Mouse (Mus musculus) heart, adult 2 months (tissue): ENCODE measurements around the gene Lyzl6. TPM values are rescaled to one million over a fixed set of nuclear protein-coding genes. Genes with fewer than 3 reads are reported as not detected.

Experiments
- DNase-seq, 2 experiments: peaks; one replicate each; pipeline ENCODE4 v3.0.0; 2021
- H3K27ac ChIP-seq: fragments of 200-600 bp; 2 replicates; pipeline ENCODE4 v1.8.1; 2022
- H3K27me3 ChIP-seq: fragments of 200-500 bp; 2 replicates; pipeline ENCODE4 v1.6.1; 2012; ENCODE audit warnings: mild to moderate bottlenecking, low read length, inconsistent platforms, mixed read lengths; ENCODE audit not compliant: control insufficient read depth, insufficient read depth
- H3K36me3 ChIP-seq: fragments of 200-500 bp; 2 replicates; pipeline ENCODE4 v1.6.1; 2012; ENCODE audit warnings: low read length, inconsistent platforms; ENCODE audit not compliant: control insufficient read depth, insufficient read depth
- H3K4me1 ChIP-seq: fragments of 200-500 bp; 2 replicates; pipeline ENCODE4 v1.6.1; 2011; ENCODE audit warnings: low read length; ENCODE audit not compliant: control insufficient read depth, insufficient read depth
- H3K4me3 ChIP-seq: fragments of 200-600 bp; 2 replicates; pipeline ENCODE4 v1.8.1; 2022
- H3K79me2 ChIP-seq: fragments of 200-500 bp; replicated peaks from 2 replicates; pipeline ENCODE4 v1.6.1; 2012; ENCODE audit warnings: mild to moderate bottlenecking, inconsistent platforms, low read length, moderate library complexity, mixed read lengths; ENCODE audit not compliant: control insufficient read depth, insufficient read depth
- H3K9ac ChIP-seq: fragments of 200-500 bp; 2 replicates; pipeline ENCODE4 v1.6.1; 2012; ENCODE audit warnings: low read depth, mild to moderate bottlenecking, control low read depth, inconsistent platforms, low read length, mixed read lengths
- CTCF ChIP-seq: fragments of 200-600 bp; IDR thresholded peaks from 2 replicates; pipeline ENCODE4 v1.8.1; 2022; ENCODE audit warnings: antibody characterized with exemption, mild to moderate bottlenecking, moderate library complexity
- EP300 ChIP-seq: fragments of 200-500 bp; IDR thresholded peaks from 2 replicates; pipeline ENCODE4 v1.6.1; 2011; ENCODE audit warnings: low read depth, low read length, control low read depth; ENCODE audit not compliant: insufficient read depth
- POLR2A ChIP-seq: fragments of 200-500 bp; IDR thresholded peaks from 2 replicates; pipeline ENCODE4 v1.6.1; 2011; ENCODE audit warnings: mild to moderate bottlenecking, low read depth, low read length, control low read depth; ENCODE audit not compliant: insufficient read depth
- WGBS: fragments of 180-500 bp; shearing (Covaris S2); methylation state at CpG from one replicate; pipeline ENCODE4 v1.1.7; 2018; 5-methylcytosine and 5-hydroxymethylcytosine counted together
- intact Hi-C: fragments of 180-260 bp; cut with DNase I; formaldehyde crosslinking; loops from one replicate; pipeline ENCODE4 v1.15.1; 2025
- polyA plus RNA-seq: library from polyadenylated mRNA; depleted of rRNA; stranded (reverse); fragments of >200 nt; gene quantifications from 2 replicates; pipeline ENCODE4 v1.2.3, GENCODE M21; 2012
- total RNA-seq, 2 experiments: library from RNA; stranded (reverse); gene quantifications; 2 replicates each; pipeline ENCODE4 v1.2.3; 2021

Lyzl6 gene
- total and polyA plus RNA-seq, 3 experiments = not detected

DNA sequence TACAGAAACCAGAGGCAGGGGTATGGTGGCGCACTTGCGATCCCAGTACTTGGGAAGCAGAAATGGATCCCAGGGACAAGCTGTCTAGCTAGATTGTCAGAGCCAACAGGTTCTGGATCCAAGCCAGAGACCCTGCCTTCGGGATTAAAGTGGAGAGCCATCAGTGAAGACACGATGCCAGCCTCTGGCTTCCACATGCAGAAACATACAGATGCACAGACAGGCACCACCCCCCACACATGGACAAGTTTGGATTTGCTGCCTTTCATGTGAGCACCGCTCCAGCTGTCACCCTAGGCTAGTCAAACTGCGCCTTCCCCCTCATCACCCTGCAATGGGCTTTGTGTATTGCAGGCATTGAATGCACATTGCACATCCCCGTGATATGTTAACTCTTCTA lies 19.5 kb upstream of the Lyzl6 start:
- no peaks in the 10 kb centered on the region for H3K79me2 ChIP-seq
- DNase-seq = no peak
- no peaks in the 10 kb centered on the region for H3K4me1 ChIP-seq
- intact Hi-C loops = no loop called here
- TF ChIP-seq POLR2A (no peak), EP300 (no peak), CTCF (no peak)
- H3K9ac ChIP-seq = no peak overlapping the region
- WGBS = 81% methylated on average over 7 of the region's 7 CpGs
- H3K36me3 ChIP-seq = no peaks in the 10 kb centered on the region
- no peak overlapping the region for H3K27ac ChIP-seq
- no peaks in the 10 kb centered on the region for H3K27me3 ChIP-seq
- H3K4me3 ChIP-seq = no peak overlapping the region

DNA sequence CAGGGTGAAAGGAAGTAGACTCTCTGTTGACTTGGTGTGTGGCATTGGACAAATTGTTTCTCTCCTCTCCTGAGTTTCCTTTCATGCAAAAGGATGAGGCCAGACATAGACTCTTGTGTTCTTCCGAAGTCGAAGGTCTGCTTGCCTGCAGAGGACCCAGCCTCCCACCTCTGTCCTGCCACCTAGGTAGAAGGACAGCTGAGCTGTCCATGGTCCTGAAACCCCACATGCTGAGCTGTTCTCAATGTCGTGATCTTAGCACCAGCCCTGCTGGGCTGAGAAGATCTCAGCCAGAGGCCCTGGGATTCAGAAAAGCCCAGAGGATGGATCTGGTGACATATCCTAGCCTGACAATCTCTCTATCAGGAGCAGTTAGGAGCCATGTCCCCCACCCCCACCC lies 17.8 kb upstream of the Lyzl6 start:
- TF ChIP-seq POLR2A (no peak), CTCF (no peak), EP300 (no peak)
- 7% methylated on average over 3 of the region's 3 CpGs for WGBS

GRCm38 (mm10) chr11:103653359-103653965 lies 14.8 kb upstream of the Lyzl6 start:
- intact Hi-C loops = no loop called here
- DNase-seq = no peak
- no peaks in the 10 kb centered on the region for H3K79me2 ChIP-seq
- no peak overlapping the region for H3K27ac ChIP-seq
- H3K4me1 ChIP-seq = no peaks in the 10 kb centered on the region
- TF ChIP-seq EP300 = no peak
- no peak for TF ChIP-seq CTCF
- no peak for TF ChIP-seq POLR2A
- no peaks in the 10 kb centered on the region for H3K36me3 ChIP-seq
- H3K9ac ChIP-seq = no peak overlapping the region
- no peak overlapping the region for H3K4me3 ChIP-seq
- 48% methylated on average over 10 of the region's 10 CpGs for WGBS
- H3K27me3 ChIP-seq = peaks cover 13% of the 10 kb centered on the region

More for the DNA sequence above, 17.8 kb upstream of the Lyzl6 start:
- H3K27ac ChIP-seq = no peak overlapping the region
- no peaks in the 10 kb centered on the region for H3K4me1 ChIP-seq
- DNase-seq = peak in 1 of 2 experiments; percentile 23
- no peaks in the 10 kb centered on the region for H3K79me2 ChIP-seq
- no peaks in the 10 kb centered on the region for H3K36me3 ChIP-seq
- no peak overlapping the region for H3K4me3 ChIP-seq
- no peak overlapping the region for H3K9ac ChIP-seq
- intact Hi-C loops = no loop called here
- H3K27me3 ChIP-seq = peaks cover 2% of the 10 kb centered on the region; the same call in 1 of the 2 replicates

GRCm38 (mm10) chr11:103651426-103651825 lies 12.7 kb upstream of the Lyzl6 start:
- WGBS = 70% methylated on average over 6 of the region's 6 CpGs
- Histone ChIP-seq H3K4me3 (no peak overlapping the region), H3K27ac (no peak overlapping the region), H3K36me3 (no peaks in the 10 kb centered on the region), H3K27me3 (peaks cover 15% of the 10 kb centered on the region), H3K9ac (no peak overlapping the region), H3K4me1 (no peaks in the 10 kb centered on the region), H3K79me2 (no peaks in the 10 kb centered on the region)
- DNase-seq = no peak
- intact Hi-C loops = no loop called here
- TF ChIP-seq CTCF (no peak), POLR2A (no peak)

GRCm38 (mm10) chr11:103649983-103650493 lies 11.3 kb upstream of the Lyzl6 start:
- WGBS = 2% methylated on average over 37 of the region's 37 CpGs
- Histone ChIP-seq H3K36me3 (no peaks in the 10 kb centered on the region), H3K27ac (no peak overlapping the region), H3K79me2 (no peaks in the 10 kb centered on the region), H3K4me3 (no peak overlapping the region), H3K27me3 (peaks cover 15% of the 10 kb centered on the region), H3K9ac (no peak overlapping the region), H3K4me1 (no peaks in the 10 kb centered on the region)
- no peak for DNase-seq
- TF ChIP-seq CTCF (no peak), EP300 (no peak), POLR2A (no peak)
- intact Hi-C loops = no loop called here

DNA sequence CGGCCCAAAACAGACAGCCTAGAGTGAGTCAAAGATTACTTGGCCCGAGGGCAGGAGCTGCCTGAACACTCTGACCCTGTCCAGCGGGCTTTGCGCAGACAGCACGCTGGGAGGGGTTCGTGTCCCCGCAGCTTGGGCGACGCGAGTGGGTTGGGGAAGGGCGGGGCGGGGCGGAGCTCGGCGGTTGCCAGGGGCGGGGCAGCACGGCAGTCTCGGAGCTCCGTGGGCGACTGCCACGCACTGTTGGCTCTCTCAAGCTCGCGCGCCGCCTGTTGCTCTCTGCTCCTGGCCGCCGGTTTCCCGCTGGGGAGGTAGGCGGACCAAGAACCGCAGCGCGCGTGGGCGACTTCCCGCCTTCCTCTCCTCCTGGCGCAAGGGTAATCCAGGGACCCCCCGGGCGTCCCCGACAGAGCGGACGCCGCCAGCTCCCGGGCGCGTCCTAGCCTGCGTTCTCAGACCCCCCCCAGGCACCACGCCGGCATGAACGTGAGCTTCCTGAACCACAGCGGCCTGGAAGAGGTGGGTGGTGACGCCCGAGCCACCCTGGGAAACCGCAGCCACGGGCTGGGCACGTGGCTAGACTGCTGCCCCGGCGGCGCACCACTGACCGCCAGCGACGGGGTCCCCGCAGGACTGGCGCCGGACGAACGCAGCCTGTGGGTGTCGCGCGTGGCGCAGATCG lies 10.8 kb upstream of the Lyzl6 start, which contains the start of gene Rprml:
Gene Rprml, plus strand, starts transcription at position 270 of the 682 bp plus-strand sequence.
- H3K9ac ChIP-seq = no peak within 1 kb of the TSS
- no peak for TF ChIP-seq EP300
- TF ChIP-seq POLR2A = no peak
- TF ChIP-seq CTCF = no peak
- no peaks in the 10 kb centered on the region for H3K79me2 ChIP-seq
- no peak within 1 kb of the TSS for H3K27ac ChIP-seq
- H3K4me1 ChIP-seq = no peaks in the 10 kb centered on the region
- H3K4me3 ChIP-seq = no peak within 1 kb of the TSS
- no peak for DNase-seq
- H3K27me3 ChIP-seq = peaks cover 15% of the 10 kb centered on the region
- intact Hi-C loops = no loop called here
- 1% methylated on average over 71 of the region's 71 CpGs for WGBS
- no peaks in the 10 kb centered on the region for H3K36me3 ChIP-seq
